Mouse (Mus musculus) liver, postnatal 0 days (tissue): ENCODE measurements at regions not wholly inside any gene's neighbourhood (a gene's known extent, or its start where the extent isn't known, plus 50 kb on each side); places are given as distances from the start of the nearest gene placed in this dataset.

Experiments
- ATAC-seq: fragments of 200-750 bp; cut with Nextera tagmentation; 2 replicates; pipeline ENCODE4 v1.8.0; 2017; ENCODE audit warnings: mild to moderate bottlenecking, moderate library complexity
- DNase-seq: peaks from one replicate; pipeline ENCODE4 v3.0.0-alpha.2; 2016
- H3K27ac ChIP-seq: fragments of 300-500 bp; sonication (generic); 2 replicates; pipeline ENCODE4 v1.5.1; 2014; ENCODE audit warnings: antibody characterized with exemption, moderate library complexity, mild to moderate bottlenecking, low read depth
- H3K27me3 ChIP-seq: fragments of 300-500 bp; sonication (generic); 2 replicates; pipeline ENCODE4 v1.6.1; 2014; ENCODE audit warnings: low read length, control low read depth, mixed read lengths; ENCODE audit not compliant: insufficient read depth
- H3K36me3 ChIP-seq: fragments of 300-500 bp; sonication (generic); replicated peaks from 2 replicates; pipeline ENCODE4 v1.6.1; 2014; ENCODE audit warnings: mild to moderate bottlenecking, control low read depth, low read length, moderate library complexity, mixed read lengths; ENCODE audit not compliant: insufficient read depth
- H3K4me1 ChIP-seq: fragments of 300-500 bp; sonication (generic); 2 replicates; pipeline ENCODE4 v1.6.1; 2014; ENCODE audit warnings: antibody characterized with exemption, mild to moderate bottlenecking, control low read depth; ENCODE audit not compliant: insufficient read depth
- H3K4me2 ChIP-seq: fragments of 300-500 bp; sonication (generic); 2 replicates; pipeline ENCODE4 v1.6.1; 2014; ENCODE audit warnings: low read depth, mild to moderate bottlenecking, low read length, moderate library complexity, mixed read lengths
- H3K4me3 ChIP-seq: fragments of 300-500 bp; sonication (generic); 2 replicates; pipeline ENCODE4 v1.5.1; 2014; ENCODE audit warnings: low read depth, low read length
- H3K9ac ChIP-seq: fragments of 300-500 bp; sonication (generic); replicated peaks from 2 replicates; pipeline ENCODE4 v1.6.1; 2014; ENCODE audit warnings: mild to moderate bottlenecking, moderate library complexity
- H3K9me3 ChIP-seq: fragments of 300-500 bp; sonication (generic); 2 replicates; pipeline ENCODE4 v1.6.1; 2016; ENCODE audit warnings: mild to moderate bottlenecking, control low read depth, low read length, mixed read lengths
- CTCF ChIP-seq: sonication (generic); IDR thresholded peaks from 2 replicates; pipeline ENCODE4 v1.5.1; 2016; ENCODE audit warnings: antibody characterized with exemption, low read depth
- EP300 ChIP-seq: IDR thresholded peaks from 2 replicates; pipeline ENCODE4 v1.6.1; 2016; ENCODE audit warnings: antibody characterized with exemption, low read depth, mild to moderate bottlenecking
- WGBS: fragments of 180-500 bp; shearing (Covaris S2); extraction: QIAGEN DNeasy Blood & Tissue Kit; methylation state at CpG from one replicate; pipeline ENCODE4 v1.1.7; 2014; ENCODE audit not compliant: insufficient replicate concordance; 5-methylcytosine and 5-hydroxymethylcytosine counted together

DNA sequence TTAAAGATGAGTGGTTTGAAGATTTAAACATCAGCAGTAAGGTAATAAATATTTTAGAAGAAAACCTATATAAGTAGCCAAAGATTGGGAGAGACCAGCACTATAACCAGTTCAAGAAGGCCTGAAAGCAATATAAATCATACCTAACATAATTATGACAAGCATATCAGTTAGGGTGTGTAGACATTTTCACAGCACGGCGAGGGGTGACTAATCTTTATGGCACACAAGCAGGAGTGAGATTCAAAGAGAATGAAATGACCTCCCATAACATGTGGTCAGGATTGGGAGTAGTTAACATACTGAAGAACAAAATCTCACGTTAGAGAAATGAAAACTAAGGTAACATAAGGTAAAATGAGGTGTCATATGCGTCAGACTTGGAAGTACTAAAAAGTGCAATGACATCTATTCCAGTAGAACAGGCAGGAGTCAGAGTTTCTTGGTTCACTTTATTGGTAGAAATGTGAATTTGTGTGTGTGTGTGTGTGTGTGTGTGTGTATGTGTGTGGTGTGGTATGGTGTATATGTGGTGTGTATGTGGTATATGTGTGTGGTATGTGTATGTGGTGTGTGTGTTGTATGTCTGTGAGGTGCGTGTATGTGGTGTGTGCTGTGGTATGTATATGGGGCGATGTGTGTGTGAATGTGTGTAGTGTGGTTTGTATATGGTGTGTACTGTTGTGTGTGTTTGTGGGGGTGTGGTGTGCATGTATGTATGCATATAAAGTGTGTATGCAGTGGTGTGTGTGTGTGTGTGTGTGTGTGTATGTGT, 262.0 kb upstream of the Slc30a5 start:
- no peaks in the 10 kb centered on the region for H3K4me1 ChIP-seq
- no peak overlapping the region for H3K27ac ChIP-seq
- H3K9ac ChIP-seq = no peak overlapping the region
- ATAC-seq (no peak), DNase-seq (no peak)
- H3K36me3 ChIP-seq = no peaks in the 10 kb centered on the region
- no peaks in the 10 kb centered on the region for H3K27me3 ChIP-seq
- 82% methylated on average over 6 of the region's 6 CpGs for WGBS
- TF ChIP-seq EP300 (no peak), CTCF (no peak)
- H3K4me2 ChIP-seq = no peak overlapping the region
- H3K9me3 ChIP-seq = no peaks in the 10 kb centered on the region
- no peak overlapping the region for H3K4me3 ChIP-seq

DNA sequence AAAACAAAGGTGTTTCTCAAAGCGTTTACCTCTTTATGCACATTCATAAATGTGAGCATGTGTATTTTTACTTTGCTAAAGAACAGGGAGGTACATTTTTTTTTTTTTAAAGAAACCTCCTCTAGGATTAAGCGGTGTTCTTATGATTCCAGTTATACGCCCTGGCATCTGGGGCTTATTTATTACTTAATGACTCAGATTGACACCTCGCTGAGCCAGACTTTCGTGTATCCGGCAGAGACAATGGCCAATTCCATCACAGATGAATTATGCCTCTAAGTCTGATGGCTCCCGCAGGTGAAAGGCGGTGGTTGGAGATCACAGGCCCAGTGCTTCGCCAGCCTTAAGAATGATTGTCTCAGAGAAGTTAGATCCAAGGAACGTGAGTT, 259.5 kb upstream of the Slc30a5 start:
- Histone ChIP-seq H3K4me1 (no peaks in the 10 kb centered on the region), H3K36me3 (no peaks in the 10 kb centered on the region), H3K9ac (no peak overlapping the region), H3K27me3 (no peaks in the 10 kb centered on the region), H3K27ac (no peak overlapping the region), H3K9me3 (no peaks in the 10 kb centered on the region), H3K4me3 (no peak overlapping the region), H3K4me2 (no peak overlapping the region)
- DNase-seq = no peak
- no peak for ATAC-seq
- WGBS = 88% methylated on average over 10 of the region's 10 CpGs
- no peak for TF ChIP-seq EP300
- no peak for TF ChIP-seq CTCF

DNA sequence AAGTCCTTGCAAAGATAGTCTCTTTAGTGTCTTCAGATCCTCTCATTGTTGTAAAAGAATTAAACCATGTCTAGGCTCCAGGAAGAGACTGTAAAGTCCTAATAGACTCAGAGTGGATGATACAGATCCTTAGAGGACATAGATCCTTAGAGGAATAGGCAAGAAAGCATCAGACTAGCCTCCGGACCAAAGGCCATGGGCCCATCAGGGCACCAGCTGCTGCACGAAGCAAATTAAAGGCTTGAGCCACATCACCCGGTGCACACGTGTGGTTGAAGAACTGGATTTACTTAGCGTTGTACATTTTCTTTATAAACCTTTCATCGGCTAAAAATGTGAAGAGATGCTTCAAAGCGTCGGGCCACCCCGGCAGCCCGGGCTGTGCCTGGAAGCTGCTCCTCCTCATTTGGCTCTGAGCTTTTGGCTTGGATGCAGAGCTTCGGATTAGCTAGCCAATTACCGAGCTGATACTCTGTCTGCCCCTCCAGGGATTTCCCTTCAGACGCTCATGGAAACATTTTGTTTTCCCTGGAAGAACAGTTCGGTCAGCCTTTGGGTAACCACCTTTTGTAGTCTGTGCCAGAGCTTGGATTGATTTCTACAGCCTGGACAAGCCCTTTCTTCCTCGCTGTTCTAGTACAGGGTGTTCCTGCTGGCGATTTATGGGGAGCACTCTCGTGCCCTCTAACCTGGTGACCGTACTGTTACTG, 259.0 kb upstream of the Slc30a5 start:
- TF ChIP-seq EP300 (no peak), CTCF (no peak)
- H3K4me3 ChIP-seq = no peak overlapping the region
- WGBS = 82% methylated on average over 18 of the region's 18 CpGs
- H3K27me3 ChIP-seq = no peaks in the 10 kb centered on the region
- H3K4me2 ChIP-seq = no peak overlapping the region
- DNase-seq = no peak
- H3K4me1 ChIP-seq = no peaks in the 10 kb centered on the region
- H3K36me3 ChIP-seq = no peaks in the 10 kb centered on the region
- no peaks in the 10 kb centered on the region for H3K9me3 ChIP-seq
- ATAC-seq = no peak
- H3K9ac ChIP-seq = no peak overlapping the region
- H3K27ac ChIP-seq = no peak overlapping the region

DNA sequence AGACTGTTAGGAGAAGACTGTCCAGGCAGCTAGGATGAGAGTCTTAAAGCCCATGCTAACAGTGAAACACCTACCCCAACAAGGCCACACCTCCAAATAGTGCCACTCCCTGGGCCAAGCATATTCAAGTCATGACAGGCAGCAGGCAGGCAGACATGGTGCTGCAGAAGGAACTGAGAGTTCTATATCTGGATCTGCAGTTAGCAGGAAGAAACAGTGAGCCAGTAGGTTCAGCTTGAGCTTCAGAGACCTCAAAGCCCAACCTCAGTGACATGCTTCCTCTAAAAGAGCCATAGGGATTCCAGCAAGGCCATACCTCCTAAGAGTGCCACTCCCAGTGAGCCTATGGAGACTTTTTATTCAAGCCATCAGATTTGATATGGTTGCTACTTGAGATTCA, 252.0 kb upstream of the Slc30a5 start:
- H3K27me3 ChIP-seq = no peaks in the 10 kb centered on the region
- no peaks in the 10 kb centered on the region for H3K9me3 ChIP-seq
- no peak overlapping the region for H3K9ac ChIP-seq
- TF ChIP-seq EP300 (no peak), CTCF (no peak)
- DNase-seq = no peak
- no peaks in the 10 kb centered on the region for H3K4me1 ChIP-seq
- no peak overlapping the region for H3K27ac ChIP-seq
- H3K4me3 ChIP-seq = no peak overlapping the region
- ATAC-seq = no peak
- no peaks in the 10 kb centered on the region for H3K36me3 ChIP-seq
- no peak overlapping the region for H3K4me2 ChIP-seq

DNA sequence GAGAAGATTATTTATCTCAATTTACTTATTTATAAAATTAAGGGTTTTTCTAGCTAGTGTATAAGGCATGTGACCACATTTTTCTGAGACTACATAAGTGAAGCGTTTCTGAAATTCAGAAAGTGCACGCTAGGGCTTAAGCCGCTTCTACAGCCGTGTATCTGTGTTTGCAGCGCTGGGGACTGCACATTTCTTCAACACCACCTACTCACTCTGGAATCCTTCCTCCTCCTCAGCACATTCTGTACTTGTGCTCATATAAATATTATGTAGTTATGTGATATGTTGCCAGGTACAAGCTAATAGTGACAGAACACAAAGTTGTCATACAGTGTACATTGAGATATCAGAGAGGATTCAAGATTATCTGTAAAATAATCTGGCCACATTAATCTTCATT, 251.0 kb upstream of the Slc30a5 start:
- Histone ChIP-seq H3K4me1 (no peaks in the 10 kb centered on the region), H3K36me3 (no peaks in the 10 kb centered on the region), H3K27ac (no peak overlapping the region), H3K27me3 (no peaks in the 10 kb centered on the region), H3K9me3 (no peaks in the 10 kb centered on the region), H3K4me2 (no peak overlapping the region), H3K4me3 (no peak overlapping the region), H3K9ac (no peak overlapping the region)
- 77% methylated on average over 5 of the region's 5 CpGs for WGBS
- no peak for TF ChIP-seq EP300
- no peak for TF ChIP-seq CTCF
- DNase-seq (no peak), ATAC-seq (no peak)

DNA sequence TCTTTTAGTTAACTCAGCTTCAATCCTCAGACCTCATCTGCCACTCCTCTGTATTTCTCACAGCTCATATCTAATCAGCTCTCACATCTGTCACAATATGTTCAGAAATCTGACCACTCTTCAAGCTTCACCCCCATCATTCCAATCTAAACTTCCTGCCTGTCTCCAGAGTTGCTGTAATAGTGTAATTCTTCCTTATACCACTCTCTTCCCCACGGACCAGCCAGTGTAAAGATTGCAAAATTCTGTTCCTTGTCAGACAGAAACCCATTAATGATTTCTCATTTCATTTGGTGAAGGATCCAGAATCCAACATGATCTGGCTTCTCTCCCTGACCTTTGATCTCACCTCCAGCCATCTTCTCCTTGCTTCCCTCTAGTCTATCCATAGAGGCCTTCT, 250.2 kb upstream of the Slc30a5 start:
- WGBS = 42% methylated on average over 1 of the region's 1 CpGs
- Histone ChIP-seq H3K4me2 (no peak overlapping the region), H3K9ac (no peak overlapping the region), H3K27ac (no peak overlapping the region), H3K27me3 (no peaks in the 10 kb centered on the region), H3K9me3 (no peaks in the 10 kb centered on the region), H3K4me3 (no peak overlapping the region), H3K36me3 (no peaks in the 10 kb centered on the region), H3K4me1 (no peaks in the 10 kb centered on the region)
- no peak for ATAC-seq
- no peak for TF ChIP-seq CTCF
- no peak for TF ChIP-seq EP300
- DNase-seq = no peak
